Mouse (Mus musculus) CH12.LX (cell line): Measurements from ENCODE around the gene Cmip. TPM values are rescaled to one million over a fixed set of nuclear protein-coding genes. Genes with fewer than 3 reads are reported as not detected.

ENCODE experiments used
- DNase-seq: peaks from one replicate; pipeline ENCODE4 v3.0.0-alpha.2; 2013; ENCODE audit errors: extremely low read depth
- H3K27ac ChIP-seq: 2 replicates; pipeline ENCODE4 v1.5.1; 2012; ENCODE audit warnings: low read depth, mild to moderate bottlenecking, control low read depth, moderate library complexity; ENCODE audit not compliant: insufficient read depth
- H3K27me3 ChIP-seq: replicated peaks from 2 replicates; pipeline ENCODE3; 2012; ENCODE audit warnings: inconsistent platforms
- H3K36me3 ChIP-seq, 2 experiments: replicated peaks in 1 of 2; 2 replicates each; pipeline versions ENCODE3 to v1.6.1; 2012; ENCODE audit warnings: inconsistent platforms in 1 of 2, low read length in 1 of 2, mild to moderate bottlenecking in 1 of 2, mixed read lengths in 1 of 2, moderate library complexity in 1 of 2; ENCODE audit not compliant: control insufficient read depth in 1 of 2, insufficient read depth in 1 of 2
- H3K4me1 ChIP-seq, 2 experiments: 2 replicates each; pipeline ENCODE4 v1.6.1; 2012; ENCODE audit warnings: inconsistent platforms in 1 of 2, moderate library complexity in 1 of 2; ENCODE audit not compliant: insufficient read depth in 2 of 2, control insufficient read depth in 1 of 2
- H3K4me2 ChIP-seq: 2 replicates; pipeline ENCODE4 v1.6.1; 2012; ENCODE audit warnings: low read depth, mild to moderate bottlenecking, control low read depth; ENCODE audit not compliant: poor library complexity, insufficient read depth, severe bottlenecking
- H3K4me3 ChIP-seq, 3 experiments: fragments of 150-350 bp in 1 of 3; sonication (generic) in 1 of 3; replicated peaks in 1 of 3; 2 replicates each; pipeline versions ENCODE3 to v1.5.1; 2011 to 2012; ENCODE audit warnings: low read depth in 2 of 3, low read length in 2 of 3, mild to moderate bottlenecking in 2 of 3, moderate library complexity in 2 of 3, control low read depth in 1 of 3, improper control_type of control experiment in 1 of 3, inconsistent platforms in 1 of 3, mixed read lengths in 1 of 3; ENCODE audit not compliant: poor library complexity in 1 of 3
- H3K79me2 ChIP-seq: replicated peaks from 2 replicates; pipeline ENCODE4 v1.6.1; 2012; ENCODE audit warnings: mild to moderate bottlenecking, moderate library complexity; ENCODE audit not compliant: control insufficient read depth, poor library complexity, insufficient read depth, severe bottlenecking; ENCODE audit errors: extremely low read depth
- H3K9ac ChIP-seq: 2 replicates; pipeline ENCODE4 v1.6.1; 2012; ENCODE audit warnings: low read depth, mild to moderate bottlenecking, control low read depth, moderate library complexity; ENCODE audit not compliant: insufficient read depth
- H3K9me3 ChIP-seq: replicated peaks from 2 replicates; pipeline ENCODE3; 2012; ENCODE audit warnings: low read length, inconsistent platforms, mixed read lengths
- BHLHE40 ChIP-seq: IDR thresholded peaks from 2 replicates; pipeline ENCODE4 v1.6.1; 2011; ENCODE audit warnings: mild to moderate bottlenecking, low read depth, low read length, improper control_type of control experiment
- CHD2 ChIP-seq: IDR thresholded peaks from 2 replicates; pipeline ENCODE4 v1.6.1; 2011; ENCODE audit warnings: low read length, improper control_type of control experiment
- CTCF ChIP-seq, 2 experiments: IDR thresholded peaks in 1 of 2; conservative IDR thresholded peaks in 1 of 2; 2 replicates each; pipeline ENCODE4 v1.5.1; 2011 to 2012; ENCODE audit warnings: low read depth in 2 of 2, low read length in 2 of 2, improper control_type of control experiment in 1 of 2, inconsistent platforms in 1 of 2, mild to moderate bottlenecking in 1 of 2, moderate library complexity in 1 of 2
- E2F4 ChIP-seq: IDR thresholded peaks from 2 replicates; pipeline ENCODE4 v1.6.1; 2011; ENCODE audit warnings: low read depth, low read length, improper control_type of control experiment; ENCODE audit not compliant: insufficient replicate concordance
- ELF1 ChIP-seq: IDR thresholded peaks from 2 replicates; pipeline ENCODE4 v1.6.1; 2014; ENCODE audit warnings: low read depth, mild to moderate bottlenecking, inconsistent platforms, low read length, improper control_type of control experiment
- EP300 ChIP-seq: IDR thresholded peaks from 2 replicates; pipeline ENCODE4 v1.6.1; 2011; ENCODE audit warnings: low read length, improper control_type of control experiment
- ETS1 ChIP-seq: conservative IDR thresholded peaks from 2 replicates; pipeline ENCODE4 v1.6.1; 2012; ENCODE audit warnings: low read depth, mild to moderate bottlenecking, inconsistent platforms, low read length, improper control_type of control experiment, moderate library complexity
- GABPA ChIP-seq: IDR thresholded peaks from 2 replicates; pipeline ENCODE4 v1.6.1; 2012; ENCODE audit warnings: low read depth, low read length, improper control_type of control experiment, inconsistent platforms; ENCODE audit not compliant: insufficient replicate concordance
- HCFC1 ChIP-seq: IDR thresholded peaks from 2 replicates; pipeline ENCODE4 v1.6.1; 2012; ENCODE audit warnings: low read depth, mild to moderate bottlenecking, inconsistent platforms, low read length, improper control_type of control experiment
- IRF4 ChIP-seq: IDR thresholded peaks from 2 replicates; pipeline ENCODE4 v1.6.1; 2014; ENCODE audit warnings: low read depth, mild to moderate bottlenecking, inconsistent platforms, low read length, improper control_type of control experiment
- JUN ChIP-seq: IDR thresholded peaks from 2 replicates; pipeline ENCODE4 v1.6.1; 2011; ENCODE audit warnings: low read depth, mild to moderate bottlenecking, low read length, improper control_type of control experiment, moderate library complexity; ENCODE audit not compliant: insufficient read depth
- JUND ChIP-seq: conservative IDR thresholded peaks from 2 replicates; pipeline ENCODE4 v1.6.1; 2011; ENCODE audit warnings: low read depth, low read length, improper control_type of control experiment
- KAT2A ChIP-seq: IDR thresholded peaks from 2 replicates; pipeline ENCODE4 v1.6.1; 2012; ENCODE audit warnings: low read length, improper control_type of control experiment, inconsistent platforms; ENCODE audit not compliant: insufficient replicate concordance
- MAX ChIP-seq: IDR thresholded peaks from 2 replicates; pipeline ENCODE4 v1.6.1; 2011; ENCODE audit warnings: low read length, improper control_type of control experiment
- MAZ ChIP-seq: IDR thresholded peaks from 2 replicates; pipeline ENCODE4 v1.6.1; 2012; ENCODE audit warnings: low read depth, mild to moderate bottlenecking, inconsistent platforms, low read length, improper control_type of control experiment, moderate library complexity
- MEF2A ChIP-seq: IDR thresholded peaks from 2 replicates; pipeline ENCODE4 v1.6.1; 2014; ENCODE audit warnings: low read depth, mild to moderate bottlenecking, inconsistent platforms, low read length, improper control_type of control experiment, borderline replicate concordance
- NELFE ChIP-seq: IDR thresholded peaks from 2 replicates; pipeline ENCODE4 v1.6.1; 2011; ENCODE audit warnings: low read depth, low read length, improper control_type of control experiment
- NRF1 ChIP-seq: IDR thresholded peaks from 2 replicates; pipeline ENCODE4 v1.6.1; 2014; ENCODE audit warnings: low read depth, mild to moderate bottlenecking, inconsistent platforms, low read length, improper control_type of control experiment, moderate library complexity
- PAX5 ChIP-seq: IDR thresholded peaks from 2 replicates; pipeline ENCODE4 v1.6.1; 2012; ENCODE audit warnings: low read length, inconsistent platforms, mixed read lengths
- POLR2A ChIP-seq: IDR thresholded peaks from 2 replicates; pipeline ENCODE4 v1.6.1; 2011; ENCODE audit warnings: low read depth, mild to moderate bottlenecking, improper control_type of control experiment, low read length
- POLR2AphosphoS2 ChIP-seq: IDR thresholded peaks from 2 replicates; pipeline ENCODE4 v1.6.1; 2011; ENCODE audit warnings: low read depth, low read length, improper control_type of control experiment
- RAD21 ChIP-seq: IDR thresholded peaks from 2 replicates; pipeline ENCODE4 v1.6.1; 2011; ENCODE audit warnings: low read depth, mild to moderate bottlenecking, low read length, improper control_type of control experiment, moderate library complexity
- RCOR1 ChIP-seq: conservative IDR thresholded peaks from 2 replicates; pipeline ENCODE4 v1.6.1; 2012; ENCODE audit warnings: low read depth, mild to moderate bottlenecking, inconsistent platforms, low read length, improper control_type of control experiment
- SIN3A ChIP-seq: IDR thresholded peaks from 2 replicates; pipeline ENCODE4 v1.6.1; 2012; ENCODE audit warnings: low read length, improper control_type of control experiment, inconsistent platforms
- SMC3 ChIP-seq: IDR thresholded peaks from 2 replicates; pipeline ENCODE4 v1.6.1; 2011; ENCODE audit warnings: low read depth, low read length, improper control_type of control experiment
- TBP ChIP-seq: conservative IDR thresholded peaks from 2 replicates; pipeline ENCODE4 v1.6.1; 2011; ENCODE audit warnings: low read depth, low read length, improper control_type of control experiment
- TCF12 ChIP-seq: IDR thresholded peaks from 2 replicates; pipeline ENCODE4 v1.6.1; 2014; ENCODE audit warnings: low read depth, mild to moderate bottlenecking, inconsistent platforms, low read length, improper control_type of control experiment
- UBTF ChIP-seq: IDR thresholded peaks from 2 replicates; pipeline ENCODE4 v1.6.1; 2012; ENCODE audit warnings: low read depth, mild to moderate bottlenecking, inconsistent platforms, low read length, improper control_type of control experiment, moderate library complexity
- USF1 ChIP-seq: IDR thresholded peaks from 2 replicates; pipeline ENCODE4 v1.6.1; 2014; ENCODE audit warnings: low read depth, mild to moderate bottlenecking, inconsistent platforms, low read length, improper control_type of control experiment
- USF2 ChIP-seq: conservative IDR thresholded peaks from 2 replicates; pipeline ENCODE4 v1.6.1; 2011; ENCODE audit warnings: low read depth, low read length, improper control_type of control experiment
- ZC3H11A ChIP-seq: IDR thresholded peaks from 2 replicates; pipeline ENCODE4 v1.6.1; 2012; ENCODE audit warnings: low read depth, mild to moderate bottlenecking, inconsistent platforms, low read length, improper control_type of control experiment
- ZKSCAN1 ChIP-seq: IDR thresholded peaks from 2 replicates; pipeline ENCODE4 v1.6.1; 2012; ENCODE audit warnings: low read depth, inconsistent platforms, low read length, improper control_type of control experiment, borderline replicate concordance
- ZMIZ1 ChIP-seq: IDR thresholded peaks from 2 replicates; pipeline ENCODE4 v1.6.1; 2012; ENCODE audit warnings: low read depth, mild to moderate bottlenecking, inconsistent platforms, low read length, improper control_type of control experiment
- dilution Hi-C: fragments of 300-500 bp; cut with MboI; formaldehyde crosslinking; loops from 2 replicates; pipeline ENCODE4 v1.14.3; 2020; ENCODE audit warnings: low sequenced_read_pairs; ENCODE audit not compliant: extremely low pct_unique_long_range_greater_than_20kb, extremely low pct_ligation_motif_present
- in situ Hi-C: fragments of 300-500 bp; cut with MboI; formaldehyde crosslinking; loops from 3 replicates; pipeline ENCODE4 v1.14.3; 2019; ENCODE audit warnings: low sequenced_read_pairs, low pct_ligation_motif_present, low pct_unique_long_range_greater_than_20kb, mixed read lengths
- polyA plus RNA-seq: library from polyadenylated mRNA; unstranded; fragments of >175 nt; gene quantifications from 2 replicates; pipeline ENCODE4 v1.2.1, GENCODE M21; 2012; ENCODE audit warnings: low read depth; ENCODE audit not compliant: insufficient read length
- total RNA-seq, 2 experiments: library from RNA; depleted of rRNA; stranded (reverse); fragments of 300-350 nt in 1 of 2; fragments of >200 nt in 1 of 2; gene quantifications; 2 replicates each; pipeline ENCODE4 v1.2.3; 2012 to 2014

Cmip gene
- total and polyA plus RNA-seq, 3 experiments: 5.2 to 39.0 (median 16.5) TPM

GRCm38 (mm10) chr8:117387642-117388041, 130.8 kb downstream of the Cmip start:
- TF ChIP-seq IRF4: peak; percentile 44; the same call in 1 of the 2 replicates
- 0 out of 2 replicates have a peak, but pooled peaks have one; percentile 58 for TF ChIP-seq KAT2A
- TF ChIP-seq NELFE: no peak
- TF ChIP-seq E2F4: no peak
- no peak for TF ChIP-seq ZKSCAN1
- no peak for TF ChIP-seq MAX
- no peak for TF ChIP-seq RAD21
- no peak for TF ChIP-seq TCF12
- peak; percentile 61; the same call in 1 of the 2 replicates for TF ChIP-seq EP300
- TF ChIP-seq POLR2AphosphoS2: no peak
- no peak for TF ChIP-seq TBP
- TF ChIP-seq USF2: no peak
- TF ChIP-seq SIN3A: no peak
- TF ChIP-seq CHD2: no peak
- TF ChIP-seq NRF1: no peak
- TF ChIP-seq USF1: no peak
- no peak for TF ChIP-seq SMC3
- TF ChIP-seq ZMIZ1: no peak
- no peak for TF ChIP-seq UBTF
- no peak for TF ChIP-seq JUND
- no peak for TF ChIP-seq CTCF (conservative IDR thresholded peaks at IDR 0.05 in 1 of 2, IDR thresholded peaks at IDR 0.05 in 1 of 2; ENCODE audit: low read depth in 2 of 2, low read length in 2 of 2)
- no peak for TF ChIP-seq RCOR1
- 0 out of 2 replicates have a peak, but pooled peaks have one; percentile 30 for TF ChIP-seq BHLHE40
- no peak for TF ChIP-seq ZC3H11A
- no peak for TF ChIP-seq PAX5
- TF ChIP-seq MAZ: no peak
- TF ChIP-seq MEF2A: no peak
- no peak for TF ChIP-seq JUN
- TF ChIP-seq HCFC1: no peak
- peak; percentile 40; the same call in 1 of the 2 replicates for TF ChIP-seq ETS1
- TF ChIP-seq POLR2A: no peak
- TF ChIP-seq ELF1: no peak
- no peak for TF ChIP-seq GABPA
- in situ Hi-C loops (loop anchor here (5.0 kb wide), 1 partner anchor 85 kb away; no protein-coding TSS in a partner anchor), dilution Hi-C loops (no loop called here)

More at GRCm38 (mm10) chr8:117387642-117388041, 130.8 kb downstream of the Cmip start:
- no peaks in the 10 kb centered on the region; the same call in 1 of the 2 replicates for H3K79me2 ChIP-seq
- H3K4me3 ChIP-seq: no peak overlapping the region
- H3K27ac ChIP-seq: no peak overlapping the region
- H3K4me2 ChIP-seq: peak overlapping the region; percentile 8
- no peak overlapping the region for H3K9ac ChIP-seq
- H3K27me3 ChIP-seq: no peaks in the 10 kb centered on the region
- peaks cover 17 to 33% of the 10 kb centered on the region in 2 experiments for H3K4me1 ChIP-seq
- peak; percentile 84 for DNase-seq
- H3K36me3 ChIP-seq: peaks cover 5 to 87% of the 10 kb centered on the region in 2 experiments
- peaks cover 16% of the 10 kb centered on the region for H3K9me3 ChIP-seq
